ENCODE assay signal across 31 mouse cellular contexts in genomic region chr17:24641944-24642343, GRCm38 (mm10). TPM values are rescaled to one million over a fixed set of nuclear protein-coding genes. Genes with fewer than 3 reads are reported as not detected.
DNase-seq lines count a peak whose midpoint lies in the region; ATAC-seq and TF ChIP-seq lines count a peak whose summit lies in the region.
"Had no signal": no experiment of that assay in that cellular context is flagged by ENCODE, and none has a peak within 500 bp of the region (broad histone marks: within the 10 kb centered on the region; RNA-seq: fewer than 3 reads in every experiment).

No protein-coding gene starts in this region.

- H3K4me3 ChIP-seq in lung, postnatal 0 days (ENCODE audit: low read depth, low read length) = no peak overlapping the region
- H3K4me3 ChIP-seq in ES-E14 (ENCODE audit: insufficient read depth in 1 of 2, low read depth in 1 of 2, low read length in 2 of 2, poor library complexity in 1 of 2, severe bottlenecking in 1 of 2) = no peak overlapping the region
- H3K4me3 ChIP-seq in thymus, adult 2 months (ENCODE audit: control insufficient read depth, insufficient read depth, low read length) = no peak overlapping the region
- no peak overlapping the region for H3K4me3 ChIP-seq in embryonic facial prominence, embryonic 10.5 days
- H3K4me3 ChIP-seq: embryonic facial prominence, embryonic 12.5 days; embryonic facial prominence, embryonic 15.5 days; heart, embryonic 13.5 days; hindbrain, embryonic 12.5 days; hindbrain, embryonic 15.5 days had no signal

- no peak for TF ChIP-seq EP300 in lung, postnatal 0 days (IDR thresholded peaks at IDR 0.05)

- in situ Hi-C loops in ES-E14 (cut with MboI; ENCODE audit: low sequenced_read_pairs in 2 of 2, unreplicated experiment in 2 of 2) = no loop called here

- peaks cover 27% of the 10 kb centered on the region for H3K36me3 ChIP-seq in lung, postnatal 0 days (ENCODE audit: insufficient read depth, low read length)
- peaks cover 8% of the 10 kb centered on the region; the same call in 1 of the 2 replicates for H3K36me3 ChIP-seq in ES-E14 (ENCODE audit: control insufficient read depth, insufficient read depth, low read length, poor library complexity, severe bottlenecking)
- no peaks in the 10 kb centered on the region for H3K36me3 ChIP-seq in thymus, adult 2 months (ENCODE audit: control insufficient read depth, insufficient read depth, low read length)
- H3K36me3 ChIP-seq in embryonic facial prominence, embryonic 10.5 days (replicated peaks) = peaks cover 50% of the 10 kb centered on the region

- no peak for ATAC-seq in lung, postnatal 0 days
- ATAC-seq: activated CD4-positive, CD25-positive, alpha-beta regulatory T cell, adult 4 months; forebrain, embryonic 14.5 days; forebrain, postnatal 0 days had no signal

- peaks cover 25% of the 10 kb centered on the region for H3K4me1 ChIP-seq in lung, postnatal 0 days (ENCODE audit: insufficient read depth, low read depth, low read length)
- peaks cover 5 to 38% of the 10 kb centered on the region in 2 experiments; a peak in 3 of 4 replicates for H3K4me1 ChIP-seq in ES-E14 (ENCODE audit: control insufficient read depth in 2 of 2, insufficient read depth in 2 of 2, low read length in 2 of 2, poor library complexity in 1 of 2)
- no peaks in the 10 kb centered on the region for H3K4me1 ChIP-seq in thymus, adult 2 months (replicated peaks; ENCODE audit: control insufficient read depth, insufficient read depth, low read length)
- H3K4me1 ChIP-seq in embryonic facial prominence, embryonic 10.5 days = peaks cover 70% of the 10 kb centered on the region
- H3K4me1 ChIP-seq: hindbrain, embryonic 15.5 days had no signal

- no peak for TF ChIP-seq POLR2A in thymus, adult 2 months (IDR thresholded peaks at IDR 0.05; ENCODE audit: control insufficient read depth, extremely low read depth, insufficient read depth, low read length, poor library complexity)

- 0 out of 2 replicates have a peak overlapping the region, but pooled peaks have one; percentile 46 for H3K4me2 ChIP-seq in lung, postnatal 0 days (replicated peaks; ENCODE audit: low read depth, low read length)
- H3K4me2 ChIP-seq: embryonic facial prominence, embryonic 12.5 days; embryonic facial prominence, embryonic 15.5 days; heart, embryonic 13.5 days; hindbrain, embryonic 12.5 days; hindbrain, embryonic 15.5 days had no signal

- no peak overlapping the region for H3K9ac ChIP-seq in lung, postnatal 0 days (replicated peaks; ENCODE audit: low read depth)
- peak overlapping the region; percentile 7; the same call in 1 of the 2 replicates for H3K9ac ChIP-seq in ES-E14 (ENCODE audit: insufficient read depth, low read depth, low read length, poor library complexity, severe bottlenecking)
- H3K9ac ChIP-seq: embryonic facial prominence, embryonic 12.5 days; embryonic facial prominence, embryonic 15.5 days; forebrain, postnatal 0 days; heart, embryonic 13.5 days; hindbrain, embryonic 15.5 days had no signal

- intact Hi-C loops in heart, postnatal 36 days (cut with DNase I) = no loop called here

- DNase-seq in heart, adult 11 months = peak; percentile 93
- DNase-seq in heart, postnatal 36 days = no peak
- DNase-seq in lung, postnatal 0 days (ENCODE audit: low spot score) = no peak
- DNase-seq in lung, postnatal 4 days = no peak
- no peak for DNase-seq in ES-E14 (ENCODE audit: low read depth, low spot score)
- DNase-seq in thymus, adult 2 months = no peak
- DNase-seq in embryonic facial prominence, embryonic 10.5 days (ENCODE audit: low spot score) = no peak
- DNase-seq: adrenal gland, adult 8-10 months; adrenal gland, postnatal 25 days; B cell, adult 2 months; cerebellum, adult 18-20 months; cerebellum, adult 9-10 months; cerebellum, postnatal 14 days; forebrain, postnatal 0 days; gastrocnemius, postnatal 36 days; heart, postnatal 14 days had no signal

- H3K27me3 ChIP-seq in lung, postnatal 0 days (replicated peaks; ENCODE audit: insufficient read depth, low read length) = no peaks in the 10 kb centered on the region
- H3K27me3 ChIP-seq in thymus, adult 2 months (ENCODE audit: control insufficient read depth, insufficient read depth, low read length) = no peaks in the 10 kb centered on the region
- H3K27me3 ChIP-seq in embryonic facial prominence, embryonic 10.5 days (replicated peaks; ENCODE audit: low read depth, poor library complexity, severe bottlenecking) = no peaks in the 10 kb centered on the region
- H3K27me3 ChIP-seq: CH12.LX; embryonic facial prominence, embryonic 12.5 days; embryonic facial prominence, embryonic 15.5 days; hindbrain, embryonic 12.5 days; hindbrain, embryonic 15.5 days had no signal

- no peak overlapping the region for H3K27ac ChIP-seq in lung, postnatal 0 days (ENCODE audit: low read length)
- no peak overlapping the region for H3K27ac ChIP-seq in ES-E14 (ENCODE audit: insufficient read depth, low read depth, low read length, poor library complexity, severe bottlenecking)
- no peak overlapping the region for H3K27ac ChIP-seq in thymus, adult 2 months (ENCODE audit: control insufficient read depth, insufficient read depth, low read length)
- H3K27ac ChIP-seq in embryonic facial prominence, embryonic 10.5 days (replicated peaks) = no peak overlapping the region
- H3K27ac ChIP-seq: embryonic facial prominence, embryonic 12.5 days; embryonic facial prominence, embryonic 15.5 days; heart, embryonic 13.5 days; hindbrain, embryonic 12.5 days; hindbrain, embryonic 15.5 days had no signal

- no peaks in the 10 kb centered on the region for H3K9me3 ChIP-seq in lung, postnatal 0 days (ENCODE audit: low read length)
- H3K9me3 ChIP-seq in ES-E14 (ENCODE audit: control insufficient read depth, insufficient read depth, low read depth, low read length) = no peaks in the 10 kb centered on the region
- no peaks in the 10 kb centered on the region for H3K9me3 ChIP-seq in embryonic facial prominence, embryonic 10.5 days
- H3K9me3 ChIP-seq: embryonic facial prominence, embryonic 12.5 days; embryonic facial prominence, embryonic 15.5 days; heart, embryonic 13.5 days; hindbrain, embryonic 12.5 days; hindbrain, embryonic 15.5 days had no signal

- no peak for TF ChIP-seq CTCF in lung, postnatal 0 days (IDR thresholded peaks at IDR 0.05)
- TF ChIP-seq CTCF in thymus, adult 2 months (IDR thresholded peaks at IDR 0.05; ENCODE audit: borderline replicate concordance, control insufficient read depth, extremely low read depth, insufficient read depth, low read length, poor library complexity) = no peak

- WGBS in lung, postnatal 0 days = 90% methylated on average over 14 of the region's 14 CpGs
- WGBS in thymus, adult 2 months = 97% methylated on average over 14 of the region's 14 CpGs
- WGBS in embryonic facial prominence, embryonic 10.5 days = 94% methylated on average over 14 of the region's 14 CpGs

TF ChIP-seq in ES-E14, 5 proteins besides CTCF, POLR2A, EP300 and RAD21:
- TF ChIP-seq MAFK (IDR thresholded peaks at IDR 0.05; ENCODE audit: insufficient read depth, low read depth, low read length) (no peak), ZC3H11A (IDR thresholded peaks at IDR 0.05; ENCODE audit: borderline replicate concordance, low read depth, low read length) (no peak), CHD2 (IDR thresholded peaks at IDR 0.05; ENCODE audit: low read depth, low read length) (no peak), HCFC1 (IDR thresholded peaks at IDR 0.05; ENCODE audit: borderline replicate concordance, insufficient read depth, low read length) (no peak), ZNF384 (IDR thresholded peaks at IDR 0.05; ENCODE audit: low read depth, low read length) (no peak)

RNA-seq across cellular contexts. Expression of gene Slc9a3r2, which starts 8.2 kb away (rescaled TPM):
- total RNA-seq in heart, postnatal 36 days (2021) = 100 to 1,000 TPM in 1 of 2 experiments, 10 to 100 TPM in 1; 91.1 to 140 TPM
- 316 and 341 TPM in 2 replicates for polyA plus RNA-seq in lung, postnatal 0 days (2015; fragmentation: Nextera tagmentation; extraction: Ambion mirVana)
- 11.4 and 22.7 TPM in 2 replicates for total RNA-seq in ES-E14 (2012; rRNA removed)
- 13.5 and 19.6 TPM in 2 replicates for polyA plus RNA-seq in thymus, adult 2 months (2012; rRNA removed)
- 31.7 and 37.3 TPM in 2 replicates for polyA plus RNA-seq in embryonic facial prominence, embryonic 10.5 days (2016; fragmentation: Nextera tagmentation; extraction: Ambion mirVana)
- polyA plus RNA-seq: activated CD4-positive, CD25-positive, alpha-beta regulatory T cell, adult 4 months had no signal

RNA-seq across cellular contexts. Expression of gene Nthl1, which starts 9.5 kb away (rescaled TPM):
- total RNA-seq in heart, postnatal 36 days (2021) = 1 to 10 TPM; 3.3 to 4.1 TPM
- 13.6 and 13.8 TPM in 2 replicates for polyA plus RNA-seq in lung, postnatal 0 days (2015; fragmentation: Nextera tagmentation; extraction: Ambion mirVana)
- total RNA-seq in ES-E14 (2012; rRNA removed) = 39.4 and 43.0 TPM in 2 replicates
- 9.7 and 9.8 TPM in 2 replicates for polyA plus RNA-seq in thymus, adult 2 months (2012; rRNA removed)
- polyA plus RNA-seq in embryonic facial prominence, embryonic 10.5 days (2016; fragmentation: Nextera tagmentation; extraction: Ambion mirVana) = 22.4 and 27.3 TPM in 2 replicates

RNA-seq across cellular contexts. Expression of gene Tsc2, which starts 9.5 kb away (rescaled TPM):
- 100 to 1,000 TPM; 106 to 112 TPM for total RNA-seq in heart, postnatal 36 days (2021)
- polyA plus RNA-seq in lung, postnatal 0 days (2015; fragmentation: Nextera tagmentation; extraction: Ambion mirVana) = 31.7 and 32.8 TPM in 2 replicates
- 93.0 and 118 TPM in 2 replicates for total RNA-seq in ES-E14 (2012; rRNA removed)
- 163 and 173 TPM in 2 replicates for polyA plus RNA-seq in thymus, adult 2 months (2012; rRNA removed)
- polyA plus RNA-seq in embryonic facial prominence, embryonic 10.5 days (2016; fragmentation: Nextera tagmentation; extraction: Ambion mirVana) = 70.2 and 70.4 TPM in 2 replicates

RNA-seq across cellular contexts. Expression of gene Npw, which starts 16.3 kb away (rescaled TPM):
- total RNA-seq in heart, postnatal 36 days (2021) = not detected
- polyA plus RNA-seq in lung, postnatal 0 days (2015; fragmentation: Nextera tagmentation; extraction: Ambion mirVana) = 8.6 and 10.3 TPM in 2 replicates
- total RNA-seq in ES-E14 (2012; rRNA removed) = 3.0 and 6.0 TPM in 2 replicates
- 0.35 and 0.64 TPM in 2 replicates for polyA plus RNA-seq in thymus, adult 2 months (2012; rRNA removed)
- polyA plus RNA-seq in embryonic facial prominence, embryonic 10.5 days (2016; fragmentation: Nextera tagmentation; extraction: Ambion mirVana) = not detected in 2 replicates
- total RNA-seq: adrenal gland, adult 8-10 months; adrenal gland, postnatal 25 days; CH12.LX; forebrain, postnatal 0 days; gastrocnemius, adult 8-10 months; gastrocnemius, postnatal 36 days; granulocyte monocyte progenitor cell, adult 5-6 weeks; heart, postnatal 14 days; hematopoietic stem cell, adult 5-6 weeks had no signal
- polyA plus RNA-seq: brain, embryonic 14.5 days; forebrain, embryonic 14.5 days; frontal cortex, adult 2 months; heart, embryonic 13.5 days; heart, embryonic 16.5 days; hindbrain, embryonic 12.5 days; intestine, embryonic 14.5 days had no signal

RNA-seq across cellular contexts. Expression of gene Zfp598, which starts 27.5 kb away (rescaled TPM):
- 10 to 100 TPM; 17.3 to 19.0 TPM for total RNA-seq in heart, postnatal 36 days (2021)
- 10.5 and 11.9 TPM in 2 replicates for polyA plus RNA-seq in lung, postnatal 0 days (2015; fragmentation: Nextera tagmentation; extraction: Ambion mirVana)
- 39.7 and 55.9 TPM in 2 replicates for total RNA-seq in ES-E14 (2012; rRNA removed)
- polyA plus RNA-seq in thymus, adult 2 months (2012; rRNA removed) = 118 and 123 TPM in 2 replicates
- 29.0 and 30.4 TPM in 2 replicates for polyA plus RNA-seq in embryonic facial prominence, embryonic 10.5 days (2016; fragmentation: Nextera tagmentation; extraction: Ambion mirVana)
